Mouse (Mus musculus): ENCODE measurements around the gene Oxgr1.
"Not testable (repeated sequence)": the region's sequence is repeated elsewhere in the genome, so short reads cannot be mapped to it uniquely, and the experiment has no call there.

Gene Oxgr1

DNA sequence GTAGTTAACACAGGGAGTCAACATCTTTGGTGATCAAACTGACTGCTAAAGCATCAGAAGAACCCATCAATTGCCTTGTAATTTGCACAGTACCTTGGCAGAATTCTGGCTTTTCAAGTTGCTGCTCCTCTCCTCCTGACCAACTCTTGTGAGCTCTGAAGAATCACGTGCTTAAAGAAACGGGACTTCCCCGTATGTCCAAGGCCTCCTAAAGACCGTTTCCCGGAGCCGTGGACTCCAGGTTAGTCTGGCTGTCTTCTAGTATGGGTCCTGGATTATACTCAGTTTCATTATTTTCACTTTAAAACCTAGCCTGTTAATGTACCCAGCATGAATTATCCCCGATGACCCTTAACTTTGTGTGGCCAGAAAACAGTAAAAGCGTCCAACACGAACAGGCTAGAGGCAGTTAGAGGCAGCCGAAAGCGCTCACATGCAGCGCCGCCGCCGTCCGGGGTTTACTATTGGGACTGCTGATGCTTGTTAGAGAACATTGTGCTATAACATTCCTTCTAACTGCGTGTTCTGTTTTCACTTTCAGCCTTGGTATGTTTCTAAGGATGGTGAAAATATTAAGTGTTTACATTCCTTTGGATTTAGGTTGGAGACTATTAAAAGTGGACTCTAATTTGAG lies at the start of gene Oxgr1:
Oxgr1 (minus strand) TSS at position 249 of the 634 bp plus-strand sequence.
- no peak for DNase-seq (ENCODE audit: low read depth, low spot score)

DNA sequence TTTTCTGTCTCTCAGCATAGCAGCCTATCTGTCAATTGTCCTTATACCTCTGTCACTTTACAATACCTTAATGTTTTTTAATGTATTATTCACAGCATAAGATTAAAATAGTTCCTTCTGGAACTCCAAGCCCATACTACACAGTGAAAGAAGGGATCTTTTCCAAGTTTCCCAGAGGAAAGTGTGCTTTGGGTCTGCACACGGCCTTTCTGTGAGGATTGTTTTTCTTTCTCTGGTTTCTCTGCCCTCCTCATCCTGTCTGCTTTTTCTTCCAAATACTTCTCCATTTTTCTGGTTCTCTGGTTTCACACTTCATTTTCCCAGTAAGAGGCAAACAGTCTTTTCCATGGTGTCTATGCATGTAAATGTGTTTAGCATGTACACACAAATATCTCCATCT lies 48.2 kb upstream of the Oxgr1 start:
- DNase-seq (ENCODE audit: low read depth, low spot score) = no peak

DNA sequence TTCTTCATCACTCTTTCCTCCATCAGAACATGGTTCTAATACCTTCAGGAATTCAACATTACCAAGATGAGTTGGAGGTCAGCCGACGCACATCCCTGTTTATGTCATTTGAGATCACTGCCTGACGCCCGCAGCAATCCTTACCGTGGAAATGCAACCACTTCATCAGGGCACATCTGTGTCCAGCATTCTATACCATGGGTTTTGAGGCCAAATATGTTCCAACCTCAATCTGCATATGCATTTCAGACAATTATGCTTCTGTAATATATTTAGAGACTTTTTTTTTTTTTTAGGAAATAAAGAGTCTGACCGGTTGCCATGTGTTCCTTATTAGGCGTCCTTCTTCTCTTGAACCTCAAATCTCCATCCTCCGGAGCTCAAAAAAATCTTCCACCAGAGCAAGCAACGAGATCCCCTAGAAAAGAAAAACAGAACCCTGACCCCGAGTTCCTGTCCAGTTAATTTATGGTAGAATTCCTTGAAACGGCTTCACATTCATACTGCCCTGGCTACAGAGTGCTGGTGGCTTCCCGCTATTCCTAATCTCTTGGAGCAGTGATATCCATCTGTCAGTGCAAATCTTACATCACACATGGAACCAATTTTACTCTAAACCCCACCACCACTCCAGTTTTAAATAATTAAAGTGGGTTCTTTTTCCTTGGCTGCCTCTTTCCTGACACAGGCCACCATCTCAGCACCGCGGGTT lies 47.6 kb upstream of the Oxgr1 start:
- DNase-seq (ENCODE audit: low read depth, low spot score) = no peak

DNA sequence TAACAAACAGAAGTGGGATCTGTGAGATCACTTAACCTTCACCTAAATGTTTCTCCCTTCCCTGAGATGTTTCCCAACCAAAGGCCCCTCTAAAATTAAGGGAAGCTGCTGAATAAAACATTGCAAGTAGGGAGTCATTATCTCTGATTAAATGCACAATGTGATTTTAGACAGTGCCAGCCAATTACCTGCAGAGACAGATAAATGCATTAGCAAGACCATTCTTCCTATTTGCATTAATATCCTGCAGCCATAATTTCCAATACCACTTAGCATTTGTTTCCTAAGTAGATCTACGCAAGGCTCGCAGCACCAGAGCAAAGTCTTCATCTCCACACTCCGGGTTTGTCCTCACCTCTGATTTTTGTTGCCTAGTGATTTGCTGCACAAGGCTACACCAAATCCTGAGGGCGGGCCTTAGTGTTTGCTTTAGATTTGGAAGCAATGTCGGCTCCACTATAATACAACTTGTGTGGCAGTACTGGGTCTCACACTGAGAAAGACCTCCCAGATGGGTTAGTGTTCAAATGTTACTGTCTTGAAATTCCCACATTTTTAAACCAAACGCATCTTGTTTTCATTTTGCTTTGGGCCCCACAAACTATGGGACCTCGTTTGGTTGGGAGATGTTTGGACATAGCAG lies 46.9 kb upstream of the Oxgr1 start:
- DNase-seq (ENCODE audit: low read depth, low spot score) = no peak

DNA sequence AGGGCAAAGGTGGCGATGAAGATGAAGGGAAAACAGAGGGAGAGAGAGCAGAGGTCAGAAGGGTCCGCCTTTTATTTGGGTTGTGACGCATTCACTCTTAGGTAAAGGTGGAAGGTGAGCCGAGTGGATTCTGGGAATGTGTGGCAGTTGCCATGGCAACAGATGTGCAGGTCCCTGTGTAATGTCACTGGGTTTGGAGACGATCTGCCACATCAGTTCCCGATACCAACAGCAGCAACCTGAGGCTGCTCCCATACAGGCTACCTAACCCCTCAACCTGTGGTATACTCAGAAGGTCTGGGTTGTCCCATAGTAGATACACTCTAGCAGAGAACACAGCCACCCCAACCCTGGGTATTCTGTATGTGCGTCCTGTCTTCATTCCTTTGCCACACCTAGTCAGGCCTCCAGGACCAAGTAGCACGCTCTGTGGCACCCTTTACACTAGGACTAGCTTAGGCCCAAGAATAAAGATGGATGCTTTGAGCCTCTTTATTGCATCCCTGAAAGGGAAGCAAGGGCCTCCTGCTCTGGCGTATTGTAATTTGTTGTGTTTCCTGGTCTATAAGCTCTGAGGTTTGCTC lies 41.9 kb upstream of the Oxgr1 start:
- DNase-seq (ENCODE audit: low read depth, low spot score) = no peak

DNA sequence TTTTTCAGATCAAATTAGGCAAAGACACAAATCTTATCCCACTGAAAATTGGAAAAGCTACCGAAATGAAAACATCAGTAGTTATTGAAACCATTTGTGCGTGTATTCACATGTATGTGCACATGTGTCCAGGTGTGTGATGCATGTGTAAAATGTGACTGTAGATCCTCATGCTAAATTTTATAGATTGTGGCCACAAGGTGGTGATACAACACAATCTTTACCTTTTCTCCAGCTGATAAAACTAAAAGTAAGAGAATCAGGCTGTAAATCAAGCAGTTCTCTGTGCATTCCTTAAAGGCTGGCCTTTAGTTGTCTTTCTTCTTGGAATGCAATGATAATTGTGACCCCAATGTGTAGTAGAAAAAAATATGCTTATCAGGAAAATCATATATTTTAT lies 34.0 kb upstream of the Oxgr1 start:
- DNase-seq (ENCODE audit: low read depth, low spot score) = peak; percentile 36

DNA sequence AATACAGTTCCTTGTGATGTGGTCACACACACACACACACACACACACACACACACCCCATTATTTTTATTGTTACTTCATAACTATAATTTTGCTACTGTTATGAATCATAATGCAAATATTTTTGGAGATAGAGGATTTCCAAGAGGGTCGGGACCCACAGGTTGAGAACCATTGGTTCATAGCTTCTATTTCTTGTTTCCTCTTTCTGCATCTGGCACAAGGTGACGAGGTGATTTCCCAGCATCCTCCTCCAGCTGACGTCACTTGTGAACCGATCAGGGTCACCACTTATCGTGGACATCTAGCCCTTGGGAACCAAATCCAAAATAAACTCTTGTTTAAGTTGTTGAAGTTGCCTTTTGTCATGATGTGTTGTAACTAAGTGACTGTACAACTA lies 33.5 kb upstream of the Oxgr1 start:
- peak; percentile 12 for DNase-seq (ENCODE audit: low read depth, low spot score)

DNA sequence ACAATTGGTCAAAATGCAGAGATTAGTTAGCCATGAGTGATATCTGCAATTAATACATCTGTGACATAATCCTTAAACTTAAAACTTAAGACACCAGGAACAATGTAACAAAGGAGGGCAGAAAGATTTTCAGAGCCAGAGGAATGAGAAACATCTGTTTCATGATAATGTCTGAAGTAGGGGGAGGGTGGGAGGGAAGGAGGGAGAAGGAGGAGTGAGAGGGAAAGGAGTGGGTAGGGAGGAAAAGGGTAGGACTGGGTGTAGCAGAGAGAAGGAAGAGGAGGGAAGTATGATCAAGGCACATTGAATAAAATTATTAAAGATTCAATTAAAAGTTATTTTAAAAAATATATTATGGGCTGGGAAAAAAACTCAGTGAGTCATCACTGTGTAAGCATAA lies 32.0 kb upstream of the Oxgr1 start:
- no peak for DNase-seq (ENCODE audit: low read depth, low spot score)

DNA sequence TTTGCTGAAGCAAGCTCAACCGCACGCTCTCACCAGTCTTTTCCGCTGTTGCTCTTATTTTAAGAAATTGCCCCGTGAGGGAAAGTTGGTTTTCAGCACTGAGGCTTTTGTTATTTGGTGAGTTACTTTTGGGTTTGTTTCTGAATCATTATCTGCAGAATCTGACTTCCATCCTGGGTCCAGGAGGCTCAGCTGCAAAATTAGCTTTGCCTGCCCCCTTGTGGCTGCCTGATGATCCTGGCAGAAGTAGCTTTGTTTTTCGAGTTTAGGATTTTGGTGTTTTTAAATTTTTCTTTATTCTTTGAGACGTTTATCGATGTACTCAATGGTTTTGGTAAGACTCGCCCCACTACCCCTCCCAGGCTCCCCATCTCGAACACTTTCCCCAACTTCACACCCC lies 18.9 kb upstream of the Oxgr1 start:
- no peak for DNase-seq (ENCODE audit: low read depth, low spot score)

DNA sequence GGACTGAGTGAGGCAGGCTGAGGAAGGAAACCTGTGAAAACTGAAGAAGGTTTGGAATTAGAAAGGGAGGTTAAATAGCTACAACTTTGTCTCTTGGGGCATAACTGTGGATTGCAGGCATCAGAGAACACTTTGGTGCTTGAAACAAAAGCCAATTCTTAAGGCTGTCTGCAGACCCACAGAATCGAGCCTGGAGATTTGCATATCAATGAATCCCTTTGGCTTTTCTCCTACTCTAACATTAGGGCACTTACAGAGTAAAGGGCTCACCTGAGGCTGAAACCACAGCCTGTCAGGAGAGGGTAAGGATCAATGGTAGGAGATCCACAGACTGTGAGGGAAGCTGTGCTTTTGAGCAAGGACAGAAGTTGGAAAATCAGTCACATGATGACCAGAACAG lies 8.8 kb downstream of the Oxgr1 start:
- no peak for DNase-seq (ENCODE audit: low read depth, low spot score)

DNA sequence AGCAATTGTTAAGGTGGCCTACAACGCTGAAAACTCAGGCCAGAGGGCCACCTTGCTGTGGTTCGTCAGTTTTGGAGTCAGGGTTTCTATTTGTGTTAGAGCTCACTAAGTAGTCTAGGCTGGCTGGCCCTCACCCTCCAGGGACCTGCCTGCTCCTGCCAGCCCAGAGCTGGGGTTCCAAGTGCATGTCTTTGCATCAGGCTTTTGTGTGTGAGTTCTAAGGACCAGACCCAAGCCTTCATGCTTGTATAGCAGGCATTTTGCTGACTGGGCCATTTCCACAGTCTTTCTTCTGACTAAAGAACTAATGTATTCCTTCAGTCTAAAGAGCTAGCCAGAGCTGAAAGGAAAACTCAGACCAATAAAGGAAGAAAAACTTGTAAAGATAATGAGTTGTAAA lies 22.3 kb downstream of the Oxgr1 start:
- no peak for DNase-seq (ENCODE audit: low read depth, low spot score)

DNA sequence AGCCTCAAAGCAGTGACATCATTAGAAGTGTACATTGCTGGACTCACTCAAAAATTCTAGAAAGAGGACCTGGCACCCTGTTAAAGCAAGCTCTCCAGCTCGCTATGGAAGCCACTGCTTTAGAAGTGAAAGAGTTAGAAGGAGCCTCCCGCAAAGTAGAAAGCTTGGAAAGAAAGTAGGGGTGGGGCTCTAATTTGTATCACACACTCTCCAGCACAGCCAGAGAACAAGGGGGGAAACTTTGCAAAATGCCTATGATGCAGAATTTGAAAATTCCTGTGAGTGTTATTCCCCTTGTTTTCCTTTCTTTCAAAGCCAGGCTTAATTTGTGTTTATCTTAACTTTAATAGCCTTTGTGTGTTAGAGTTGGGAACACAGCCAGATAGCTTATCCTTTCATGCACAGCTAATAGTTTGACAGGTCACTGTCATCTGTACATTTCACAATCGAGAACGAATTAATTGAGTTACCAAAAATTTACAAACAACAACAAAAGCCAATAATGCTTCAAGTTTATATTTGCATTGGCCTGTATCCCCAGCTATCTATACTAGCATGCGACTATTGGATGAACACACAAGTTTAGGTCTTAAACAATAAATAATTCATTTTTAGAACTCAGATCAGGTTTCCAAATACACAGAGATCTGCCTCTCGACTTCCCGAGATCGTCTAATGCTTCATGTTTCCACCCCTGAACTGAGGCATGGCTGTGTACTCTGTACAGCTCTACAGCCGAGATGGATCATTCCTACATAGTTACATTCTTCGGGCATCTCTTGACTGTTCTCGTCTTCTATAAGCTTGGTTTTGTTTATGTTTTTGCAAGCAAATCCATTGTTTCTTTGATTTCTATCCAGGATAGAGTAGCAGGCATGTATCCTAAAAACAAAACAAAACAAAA lies 32.0 kb downstream of the Oxgr1 start:
- no peak for DNase-seq (ENCODE audit: low read depth, low spot score)

DNA sequence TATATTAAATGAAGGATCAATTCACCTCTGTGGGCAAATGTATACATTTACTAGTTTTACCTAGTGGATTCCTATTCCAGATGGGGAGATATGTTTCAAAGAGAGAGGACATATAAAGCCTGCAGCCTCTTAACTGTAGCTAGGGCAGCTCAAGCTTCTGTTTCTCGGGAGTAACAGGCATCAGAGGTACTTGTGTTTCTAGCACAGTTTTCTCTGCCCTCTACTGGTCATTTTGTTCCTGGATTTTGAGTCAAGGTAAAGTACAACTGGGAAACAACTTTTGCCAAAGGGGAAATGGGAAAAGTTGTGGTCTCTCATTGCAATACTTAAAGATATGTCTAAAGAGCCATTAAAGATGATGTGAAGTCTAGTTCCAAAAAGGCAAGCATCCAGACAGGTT lies 37.1 kb downstream of the Oxgr1 start:
- no peak for DNase-seq (ENCODE audit: low read depth, low spot score)

DNA sequence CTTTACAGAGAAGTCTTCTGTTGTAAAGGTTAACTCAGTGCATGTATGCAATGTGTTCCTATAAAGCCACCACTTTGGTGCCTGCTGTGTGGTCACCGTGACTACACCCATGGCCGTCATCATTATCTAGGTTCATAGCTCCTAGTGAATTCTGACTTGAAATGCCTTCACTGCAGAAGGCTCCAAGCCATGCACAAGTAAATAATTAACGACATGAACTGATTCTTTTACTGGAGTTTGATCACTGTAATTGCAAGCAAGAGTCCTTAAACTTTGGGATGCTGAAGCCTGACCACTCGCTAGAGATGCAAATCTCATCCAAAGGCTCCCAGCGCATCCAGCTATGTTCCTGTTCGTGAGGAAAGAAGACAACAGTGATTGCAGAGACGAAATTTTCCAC lies 38.6 kb downstream of the Oxgr1 start:
- DNase-seq (ENCODE audit: low read depth, low spot score) = no peak

DNA sequence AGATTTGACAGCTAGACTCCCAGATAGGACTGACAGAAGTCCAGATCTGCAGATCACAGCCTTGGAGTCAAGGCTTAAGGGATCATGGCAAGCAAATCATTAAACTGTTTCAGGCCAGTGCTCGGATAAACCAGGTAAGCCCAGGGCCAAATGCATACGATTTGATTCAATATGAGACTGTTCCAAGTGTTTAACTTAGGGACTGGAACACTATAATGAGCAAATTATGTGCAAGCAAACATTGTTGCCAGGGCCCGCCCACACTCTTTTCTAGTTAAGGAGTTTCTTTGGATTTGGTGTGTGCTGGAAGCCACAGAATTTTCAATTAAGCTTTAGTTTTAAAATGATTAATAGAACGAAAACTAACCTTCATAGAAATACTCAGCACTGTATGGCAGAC lies 39.6 kb downstream of the Oxgr1 start:
- DNase-seq (ENCODE audit: low read depth, low spot score) = no peak

DNA sequence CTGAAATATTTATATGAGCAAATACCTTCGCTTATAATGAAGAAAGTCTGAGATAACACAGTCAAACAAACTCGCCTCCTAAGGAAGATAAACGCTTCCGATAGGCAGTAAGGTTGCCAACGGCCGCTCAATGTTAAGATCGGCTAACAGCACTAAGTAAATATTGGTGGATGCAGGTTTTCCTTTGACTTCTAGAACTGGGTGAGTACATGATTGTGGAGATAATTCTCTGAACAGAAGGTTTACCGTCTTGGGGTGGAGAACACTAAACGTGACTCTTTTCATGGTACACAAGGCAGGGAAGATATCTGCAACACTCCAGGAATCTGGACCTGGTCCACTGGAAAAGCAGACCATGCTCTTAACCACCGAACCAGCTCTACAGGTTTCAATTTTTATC lies 52.6 kb downstream of the Oxgr1 start:
- DNase-seq (ENCODE audit: low read depth, low spot score) = no peak

DNA sequence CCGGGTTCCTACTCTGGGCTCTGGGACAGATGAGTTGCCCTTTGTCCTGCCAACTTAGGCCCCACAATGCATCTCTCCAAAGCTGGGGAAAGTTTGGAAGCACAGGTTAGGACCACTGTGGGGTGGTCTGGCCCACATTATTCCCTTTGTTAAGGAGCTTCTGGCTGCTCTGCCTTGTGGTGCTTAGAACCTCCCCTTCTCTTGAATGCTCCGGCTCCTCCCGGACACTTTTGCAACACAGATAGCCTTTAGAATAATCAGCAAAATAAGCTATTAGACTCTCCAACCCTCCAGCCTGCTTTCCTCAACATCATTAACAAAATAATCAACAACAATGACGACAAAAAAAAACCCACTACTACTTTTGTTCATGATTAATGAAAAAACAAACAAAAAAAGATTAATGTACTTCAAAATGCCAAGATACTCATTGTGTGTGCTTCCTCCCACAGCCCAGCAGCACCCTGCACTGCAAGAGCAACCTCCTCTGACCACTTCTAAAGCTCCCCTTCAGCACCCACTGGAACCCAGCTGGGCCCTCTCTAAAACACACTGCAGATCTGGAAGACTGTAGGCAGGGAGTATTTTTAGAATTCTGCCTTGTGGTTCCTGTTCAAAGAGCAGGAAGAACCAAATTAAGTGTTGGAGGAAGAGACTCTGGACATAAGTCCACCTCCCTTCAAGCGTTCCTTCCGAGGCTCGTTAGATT lies 53.1 kb downstream of the Oxgr1 start:
- no peak for DNase-seq (ENCODE audit: low read depth, low spot score)

DNA sequence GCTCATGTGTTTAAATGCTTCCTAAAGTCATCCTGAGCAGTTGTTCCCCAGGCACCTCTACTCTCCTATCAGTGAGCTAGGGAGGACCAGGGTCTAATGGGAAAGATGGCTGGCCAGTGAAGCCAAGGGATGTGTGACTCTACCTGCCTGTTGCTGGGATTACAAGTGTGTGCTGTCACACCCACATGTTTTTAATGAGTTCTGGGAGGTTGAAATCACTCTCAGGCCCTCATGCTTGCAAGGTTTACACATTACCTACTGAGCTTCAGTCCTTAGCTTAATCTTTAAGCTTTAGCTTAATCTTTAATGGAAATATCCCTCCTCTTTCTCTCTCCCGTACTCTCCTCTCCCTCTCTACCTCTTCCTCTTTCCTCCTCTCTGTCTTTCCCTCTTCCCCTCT lies 55.0 kb downstream of the Oxgr1 start:
- DNase-seq (ENCODE audit: low read depth, low spot score) = no peak

DNA sequence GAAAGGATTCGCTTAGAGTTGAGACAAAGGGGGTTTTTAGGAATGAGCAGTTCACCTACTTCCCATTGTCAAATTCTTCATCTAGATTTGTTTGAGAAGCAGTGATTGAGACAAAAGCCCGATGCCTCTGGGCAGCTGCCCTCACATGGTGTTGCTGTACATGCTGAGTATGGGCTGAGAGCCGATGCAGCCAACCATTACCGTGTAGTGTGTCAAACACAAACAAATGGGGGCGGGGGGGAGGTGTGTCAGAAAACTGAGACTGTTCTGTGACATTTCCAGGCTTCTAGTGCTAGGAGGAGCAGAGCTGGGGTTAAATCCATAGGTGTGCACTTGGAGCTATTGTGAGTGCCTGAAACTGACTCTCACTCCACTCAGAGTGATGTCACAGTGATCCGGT lies 55.5 kb downstream of the Oxgr1 start:
- DNase-seq (ENCODE audit: low read depth, low spot score) = no peak

DNA sequence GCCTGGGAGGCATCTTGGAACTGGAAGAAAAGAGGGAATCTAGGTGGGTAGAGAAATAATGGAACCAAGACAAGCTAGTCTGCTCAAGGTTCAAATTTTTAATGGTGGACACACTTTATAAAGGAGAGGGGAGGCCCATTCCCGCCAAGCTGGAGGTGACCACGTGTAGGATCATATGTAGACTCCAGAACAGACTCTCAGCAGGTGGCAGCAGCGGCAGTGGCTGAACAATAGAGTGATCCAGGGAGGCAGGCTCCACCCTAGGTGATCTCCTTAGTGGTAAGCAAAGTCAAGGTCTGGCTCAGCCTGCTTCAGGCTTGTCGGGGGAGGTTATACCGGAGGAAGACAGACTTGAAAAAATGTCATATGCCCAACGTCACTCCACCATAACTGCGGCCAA lies 55.9 kb downstream of the Oxgr1 start:
- DNase-seq (ENCODE audit: low read depth, low spot score) = not testable (repeated sequence)

DNA sequence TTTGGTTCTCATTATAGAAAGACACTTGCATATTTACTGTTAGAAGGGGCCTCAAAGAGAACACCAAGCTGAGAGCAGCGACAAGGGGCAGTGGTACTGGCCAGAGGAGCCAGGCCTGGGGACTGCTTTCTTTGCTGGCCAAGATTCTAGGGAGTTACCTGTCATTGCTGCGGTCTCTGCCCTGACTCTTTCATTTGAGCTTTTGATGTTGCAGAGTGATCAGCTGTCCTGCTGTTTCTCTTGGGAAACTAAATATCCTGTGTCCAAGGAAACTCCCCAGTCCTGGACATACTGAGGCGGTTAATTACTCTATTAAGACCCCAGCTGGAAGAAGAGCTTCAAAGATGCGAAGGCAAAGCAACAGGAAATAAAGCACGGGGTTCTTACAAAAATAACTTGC lies 60.9 kb downstream of the Oxgr1 start:
- no peak for DNase-seq (ENCODE audit: low read depth, low spot score)
